Mouse (Mus musculus) intestine, embryonic 14.5 days (tissue): Measurements from ENCODE around the gene 9930104L06Rik. TPM values are rescaled to one million over a fixed set of nuclear protein-coding genes. Genes with fewer than 3 reads are reported as not detected.

Experiments used
- ATAC-seq: fragments of 200-750 bp; cut with Nextera tagmentation; replicated peaks from 2 replicates; pipeline ENCODE4 v1.8.0; 2017; ENCODE audit warnings: low read depth, moderate number of reproducible peaks, moderate TSS enrichment, moderate library complexity; ENCODE audit not compliant: low FRiP score, low TSS enrichment
- DNase-seq: peaks from one replicate; pipeline ENCODE4 v3.0.0-alpha.2; 2018; ENCODE audit warnings: low spot score
- H3K27ac ChIP-seq: fragments of 300-500 bp; sonication (generic); 2 replicates; pipeline ENCODE4 v1.5.1; 2014; ENCODE audit warnings: low read depth, mild to moderate bottlenecking, control low read depth
- H3K27me3 ChIP-seq: fragments of 300-500 bp; sonication (generic); replicated peaks from 2 replicates; pipeline ENCODE4 v1.6.1; 2014; ENCODE audit warnings: low read length, control low read depth; ENCODE audit not compliant: control insufficient read depth, insufficient read depth
- H3K36me3 ChIP-seq: fragments of 300-500 bp; sonication (generic); 2 replicates; pipeline ENCODE4 v1.6.1; 2014; ENCODE audit warnings: low read length, control low read depth; ENCODE audit not compliant: control insufficient read depth, insufficient read depth
- H3K4me1 ChIP-seq: fragments of 300-500 bp; sonication (generic); replicated peaks from 2 replicates; pipeline ENCODE4 v1.6.1; 2014; ENCODE audit warnings: low read length, control low read depth, mixed read lengths; ENCODE audit not compliant: control insufficient read depth, insufficient read depth
- H3K4me2 ChIP-seq: fragments of 300-500 bp; sonication (generic); 2 replicates; pipeline ENCODE4 v1.6.1; 2014; ENCODE audit warnings: low read length
- H3K4me3 ChIP-seq: fragments of 300-500 bp; sonication (generic); 2 replicates; pipeline ENCODE4 v1.5.1; 2014; ENCODE audit warnings: low read depth, low read length, control low read depth, mixed read lengths
- H3K9ac ChIP-seq: fragments of 300-500 bp; sonication (generic); 2 replicates; pipeline ENCODE4 v1.6.1; 2014; ENCODE audit warnings: mild to moderate bottlenecking, low read length
- H3K9me3 ChIP-seq: fragments of 300-500 bp; sonication (generic); 2 replicates; pipeline ENCODE4 v1.6.1; 2016; ENCODE audit warnings: low read length, control low read depth; ENCODE audit not compliant: control insufficient read depth
- WGBS: fragments of 180-500 bp; shearing (Covaris S2); extraction: QIAGEN DNeasy Blood & Tissue Kit; methylation state at CpG from one replicate; pipeline ENCODE4 v1.1.7; 2014; 5-methylcytosine and 5-hydroxymethylcytosine counted together
- polyA plus RNA-seq: library from polyadenylated mRNA; unstranded; fragments of >200 nt; fragmentation: Nextera tagmentation; extraction: Ambion mirVana; gene quantifications from 2 replicates; pipeline ENCODE4 v1.2.1, GENCODE M21; 2014

The 9930104L06Rik gene
- polyA plus RNA-seq, 1 experiment from 2014 or later: 4.8 TPM

DNA sequence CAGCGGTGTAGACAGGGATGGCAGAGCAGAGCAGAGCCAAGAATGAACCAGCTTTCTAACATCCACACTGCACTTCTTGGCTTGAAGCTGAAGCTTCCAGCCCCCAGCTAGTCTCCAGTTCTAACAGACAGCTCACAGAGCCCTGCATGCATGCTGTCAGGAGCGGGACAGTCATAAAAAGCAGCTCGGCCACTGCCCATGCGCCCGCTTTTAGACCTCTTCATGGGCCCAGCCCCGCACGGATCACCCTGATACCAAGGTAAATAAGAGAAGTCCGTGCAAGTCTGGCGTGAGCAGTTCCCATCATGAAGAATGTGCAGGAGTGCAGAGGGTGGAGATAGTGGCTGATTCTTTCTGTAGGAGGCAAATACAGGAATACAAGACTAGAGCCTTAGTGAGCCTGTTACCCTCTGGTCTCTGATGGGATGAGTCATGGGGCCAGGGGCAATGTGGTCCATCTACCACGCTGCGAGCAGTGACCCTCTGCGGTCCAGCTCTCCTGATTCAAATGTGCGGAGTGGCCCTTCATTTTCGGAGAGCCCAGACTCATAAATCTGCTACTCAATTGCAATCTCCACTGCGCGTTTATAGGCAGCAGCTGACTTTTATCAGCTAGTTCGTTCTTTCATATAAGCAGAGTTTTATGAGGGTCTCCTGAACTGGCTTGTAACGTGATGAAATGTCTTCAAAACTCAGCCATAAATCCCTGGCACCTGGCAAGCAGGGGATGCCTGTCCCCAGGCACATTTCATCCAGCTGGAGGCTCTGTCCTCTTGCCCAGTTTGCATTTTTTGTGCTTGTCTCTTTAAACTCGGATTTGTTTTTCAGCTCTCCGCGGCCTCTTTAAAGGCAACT, 13.6 kb downstream of the 9930104L06Rik start:
- Histone ChIP-seq H3K36me3 (no peaks in the 10 kb centered on the region), H3K9me3 (no peaks in the 10 kb centered on the region), H3K9ac (no peak overlapping the region), H3K4me1 (no peaks in the 10 kb centered on the region), H3K27me3 (no peaks in the 10 kb centered on the region), H3K27ac (no peak overlapping the region), H3K4me2 (peak overlapping the region; percentile 18; the same call in 1 of the 2 replicates), H3K4me3 (no peak overlapping the region)
- peak; percentile 65; the same call in 1 of the 2 replicates for ATAC-seq
- 39% methylated on average over 21 of the region's 21 CpGs for WGBS
- peak; percentile 60 for DNase-seq

- no peaks in the 10 kb centered on the region for H3K4me1 ChIP-seq
- no peaks in the 10 kb centered on the region for H3K27me3 ChIP-seq
- ATAC-seq (no peak), DNase-seq (no peak)
- H3K4me2 ChIP-seq: no peak overlapping the region
- H3K4me3 ChIP-seq: no peak overlapping the region
- no peak overlapping the region for H3K27ac ChIP-seq
- H3K36me3 ChIP-seq: no peaks in the 10 kb centered on the region
- no peak overlapping the region for H3K9ac ChIP-seq
- 35% methylated on average over 10 of the region's 10 CpGs for WGBS
- H3K9me3 ChIP-seq: no peaks in the 10 kb centered on the region
These were observed 14.2 kb downstream of the 9930104L06Rik start for GRCm38 (mm10) chr4:124951036-124951433.

- no peak for ATAC-seq
These were observed 16.7 kb downstream of the 9930104L06Rik start for GRCm38 (mm10) chr4:124953546-124953945.

DNA sequence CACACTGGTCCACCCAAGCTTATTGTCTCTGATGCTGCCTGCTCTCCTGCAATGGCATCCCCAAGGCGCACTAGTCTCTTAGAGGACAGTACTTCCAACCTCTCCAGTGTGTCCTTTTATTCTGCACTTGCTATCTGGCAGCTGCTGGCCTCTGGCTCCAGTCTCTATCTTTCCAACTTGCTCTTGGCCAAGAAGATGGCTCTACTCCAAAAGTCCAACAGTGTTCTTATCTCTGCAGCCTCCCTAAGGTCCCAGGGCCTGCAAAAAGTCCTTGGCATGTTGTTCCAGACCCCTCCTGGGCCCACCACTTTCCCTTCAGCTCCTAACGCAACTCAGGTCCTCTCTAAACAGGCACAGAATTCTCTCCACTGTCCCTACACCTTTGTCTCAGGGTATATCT, 20.4 kb downstream of the 9930104L06Rik start:
- H3K27ac ChIP-seq: no peak overlapping the region
- H3K36me3 ChIP-seq: no peaks in the 10 kb centered on the region
- no peak overlapping the region for H3K4me3 ChIP-seq
- no peak for DNase-seq
- H3K4me2 ChIP-seq: no peak overlapping the region
- H3K9ac ChIP-seq: no peak overlapping the region
- peaks cover 3% of the 10 kb centered on the region; the same call in 1 of the 2 replicates for H3K4me1 ChIP-seq
- H3K9me3 ChIP-seq: no peaks in the 10 kb centered on the region
- H3K27me3 ChIP-seq: 0 out of 2 replicates have a peak, but pooled peaks cover 2% of the 10 kb centered on the region
- ATAC-seq: no peak
- 91% methylated on average over 2 of the region's 2 CpGs for WGBS

More at GRCm38 (mm10) chr4:124953546-124953945, 16.7 kb downstream of the 9930104L06Rik start:
- Histone ChIP-seq H3K36me3 (no peaks in the 10 kb centered on the region), H3K27ac (no peak overlapping the region), H3K4me2 (no peak overlapping the region), H3K4me3 (no peak overlapping the region), H3K27me3 (0 out of 2 replicates have a peak, but pooled peaks cover 2% of the 10 kb centered on the region), H3K4me1 (no peaks in the 10 kb centered on the region), H3K9ac (no peak overlapping the region), H3K9me3 (no peaks in the 10 kb centered on the region)
- WGBS: 54% methylated on average over 4 of the region's 4 CpGs
- DNase-seq: no peak

GRCm38 (mm10) chr4:124959062-124959461, 22.2 kb downstream of the 9930104L06Rik start:
- no peak overlapping the region for H3K4me2 ChIP-seq
- 40% methylated on average over 11 of the region's 11 CpGs for WGBS
- peaks cover 3% of the 10 kb centered on the region; the same call in 1 of the 2 replicates for H3K4me1 ChIP-seq
- H3K27me3 ChIP-seq: 0 out of 2 replicates have a peak, but pooled peaks cover 2% of the 10 kb centered on the region
- H3K4me3 ChIP-seq: no peak overlapping the region
- DNase-seq: no peak
- no peak for ATAC-seq
- no peak overlapping the region for H3K9ac ChIP-seq
- no peaks in the 10 kb centered on the region for H3K9me3 ChIP-seq
- no peaks in the 10 kb centered on the region for H3K36me3 ChIP-seq
- no peak overlapping the region for H3K27ac ChIP-seq

DNA sequence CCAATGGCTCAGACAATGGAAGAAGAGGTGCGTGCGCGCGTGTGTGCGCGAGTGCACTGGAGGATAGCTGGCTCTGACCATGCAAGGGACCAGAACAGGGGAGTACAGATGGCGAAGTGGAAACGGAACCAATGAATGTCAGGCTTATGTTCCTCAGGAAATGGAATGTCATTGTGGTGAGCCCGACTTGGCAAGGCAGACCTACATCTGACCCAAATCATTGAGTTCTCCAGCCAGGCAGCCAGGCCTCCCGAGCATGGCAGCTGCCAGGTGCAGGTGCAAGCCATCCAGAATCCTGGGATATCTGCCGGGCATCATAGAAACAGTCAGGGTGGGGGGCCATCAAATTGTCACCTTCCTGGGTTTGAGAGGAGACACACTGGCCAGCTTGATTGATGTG, 24.1 kb downstream of the 9930104L06Rik start:
- H3K9me3 ChIP-seq: no peaks in the 10 kb centered on the region
- H3K4me2 ChIP-seq: no peak overlapping the region
- H3K36me3 ChIP-seq: no peaks in the 10 kb centered on the region
- WGBS: 87% methylated on average over 11 of the region's 11 CpGs
- H3K4me1 ChIP-seq: peaks cover 3% of the 10 kb centered on the region; the same call in 1 of the 2 replicates
- H3K9ac ChIP-seq: no peak overlapping the region
- ATAC-seq: no peak
- H3K27ac ChIP-seq: no peak overlapping the region
- no peak overlapping the region for H3K4me3 ChIP-seq
- H3K27me3 ChIP-seq: 0 out of 2 replicates have a peak, but pooled peaks cover 2% of the 10 kb centered on the region
- DNase-seq: no peak

GRCm38 (mm10) chr4:124962576-124962975, 25.7 kb downstream of the 9930104L06Rik start:
- H3K4me2 ChIP-seq: no peak overlapping the region
- 37% methylated on average over 11 of the region's 11 CpGs for WGBS
- H3K27me3 ChIP-seq: no peaks in the 10 kb centered on the region
- H3K9me3 ChIP-seq: no peaks in the 10 kb centered on the region
- ATAC-seq (no peak), DNase-seq (no peak)
- H3K4me1 ChIP-seq: peaks cover 3% of the 10 kb centered on the region; the same call in 1 of the 2 replicates
- no peaks in the 10 kb centered on the region for H3K36me3 ChIP-seq
- no peak overlapping the region for H3K9ac ChIP-seq
- no peak overlapping the region for H3K27ac ChIP-seq
- H3K4me3 ChIP-seq: no peak overlapping the region

- Histone ChIP-seq H3K27ac (no peak overlapping the region), H3K27me3 (no peaks in the 10 kb centered on the region), H3K4me1 (no peaks in the 10 kb centered on the region), H3K9ac (no peak overlapping the region), H3K4me3 (no peak overlapping the region), H3K36me3 (no peaks in the 10 kb centered on the region), H3K9me3 (no peaks in the 10 kb centered on the region), H3K4me2 (no peak overlapping the region)
- 18% methylated on average over 8 of the region's 8 CpGs for WGBS
- no peak for DNase-seq
- ATAC-seq: peak; percentile 15; the same call in 1 of the 2 replicates
These were observed 28.2 kb downstream of the 9930104L06Rik start for GRCm38 (mm10) chr4:124964912-124965599.
